Mouse (Mus musculus) gastrocnemius, adult 18-20 months (tissue): Measurements from ENCODE around the gene G430095P16Rik. TPM values are rescaled to one million over a fixed set of nuclear protein-coding genes. Genes with fewer than 3 reads are reported as not detected.

Source experiments
- DNase-seq: peaks from one replicate; pipeline ENCODE4 v3.0.0; 2021; ENCODE audit warnings: low spot score
- total RNA-seq, 2 experiments: library from RNA; stranded (reverse); gene quantifications; 2 replicates each; pipeline ENCODE4 v1.2.3; 2021

The G430095P16Rik gene
- total RNA-seq, 2 experiments from 2014 or later: 0.34 to 0.45 TPM

GRCm38 (mm10) chr8:84702963-84703465 is 19.8 kb upstream of the G430095P16Rik start:
- DNase-seq: no peak

GRCm38 (mm10) chr8:84703466-84704249 is 19.1 kb upstream of the G430095P16Rik start:
- no peak for DNase-seq

GRCm38 (mm10) chr8:84704356-84704755 is 18.5 kb upstream of the G430095P16Rik start:
- DNase-seq: peak; percentile 83

- DNase-seq: no peak
Measured at GRCm38 (mm10) chr8:84704867-84705831, 17.7 kb upstream of the G430095P16Rik start.

DNA sequence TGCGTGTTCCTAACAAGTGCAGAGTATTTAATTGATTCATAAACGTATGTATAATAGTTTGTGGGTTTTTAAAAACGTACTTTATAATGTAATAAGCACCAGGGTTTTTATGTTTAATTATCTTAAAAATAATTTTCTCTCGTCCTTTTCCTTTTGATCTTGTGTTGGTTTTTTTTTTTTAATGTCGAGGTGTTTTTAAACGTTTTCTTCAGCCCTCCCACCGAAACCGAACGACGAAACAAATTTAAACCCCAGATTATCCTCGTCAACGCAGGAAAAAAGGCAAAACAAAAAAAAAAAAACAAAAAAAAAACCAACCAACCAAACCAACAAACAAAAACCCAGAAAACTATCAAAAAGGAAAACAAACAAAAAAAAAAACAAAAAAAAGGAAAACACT is 16.8 kb upstream of the G430095P16Rik start:
- DNase-seq: no peak

GRCm38 (mm10) chr8:84706610-84707266 is 16.1 kb upstream of the G430095P16Rik start:
- no peak for DNase-seq

GRCm38 (mm10) chr8:84707267-84707883 is 15.4 kb upstream of the G430095P16Rik start:
- DNase-seq: peak; percentile 59

DNA sequence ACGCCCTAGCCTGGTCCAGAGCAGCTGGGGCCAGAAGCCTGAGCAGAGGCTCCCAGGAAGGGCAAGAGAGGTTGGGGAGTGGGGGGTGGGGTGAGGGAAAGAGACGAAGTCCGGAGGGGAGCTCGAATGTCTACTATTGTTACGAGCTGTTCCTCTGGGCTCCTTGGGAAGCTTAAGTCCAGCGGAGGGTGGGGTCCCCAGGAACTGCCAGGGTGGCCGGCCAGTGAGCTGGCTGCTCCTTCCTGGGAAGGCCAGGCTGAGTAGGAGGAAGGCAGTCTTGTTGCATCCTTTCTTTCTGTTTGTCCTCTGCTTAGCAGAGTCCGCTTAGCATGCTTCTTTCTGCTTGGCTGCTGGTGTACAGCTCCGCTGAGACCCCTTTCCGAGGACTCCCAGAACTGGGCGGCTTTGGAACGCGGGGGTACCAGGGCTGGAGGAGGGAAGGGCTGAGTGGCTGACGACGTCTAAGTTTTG is 14.7 kb upstream of the G430095P16Rik start:
- peak; percentile 59 for DNase-seq

DNA sequence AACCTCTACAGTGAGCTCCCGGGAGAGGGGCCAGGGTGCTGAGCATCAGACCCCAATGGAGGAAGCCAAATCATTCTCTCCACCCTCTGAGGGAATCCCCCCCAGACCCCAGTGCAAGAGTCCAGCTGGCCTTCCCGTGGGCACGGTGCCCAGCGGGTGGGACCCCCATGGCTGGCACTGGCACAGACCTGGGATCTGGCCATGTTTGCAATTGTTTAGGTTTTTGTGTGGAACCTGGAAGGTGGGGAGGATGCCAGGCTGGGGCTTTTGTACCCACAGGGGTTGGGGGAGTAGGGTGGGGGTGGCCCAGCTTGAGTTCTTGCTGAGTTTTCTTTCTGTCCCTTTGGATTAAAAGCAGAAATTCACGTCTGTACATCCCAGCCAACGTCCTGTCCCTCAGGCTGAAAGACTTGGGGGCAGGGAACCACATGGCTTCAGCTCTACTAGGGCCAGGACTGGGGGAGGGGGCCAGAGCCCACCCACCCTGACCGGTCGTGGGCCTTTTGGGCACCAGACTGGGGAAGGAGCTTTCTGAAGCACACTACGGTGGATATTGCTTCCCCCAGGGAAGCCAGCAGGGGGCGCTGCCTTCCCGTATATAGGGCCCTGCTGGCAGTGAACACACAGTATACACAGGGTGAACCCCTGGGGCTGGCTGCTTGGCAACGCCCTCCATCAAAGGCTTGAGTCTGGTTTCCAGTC is 13.9 kb upstream of the G430095P16Rik start:
- DNase-seq: peak; percentile 90

DNA sequence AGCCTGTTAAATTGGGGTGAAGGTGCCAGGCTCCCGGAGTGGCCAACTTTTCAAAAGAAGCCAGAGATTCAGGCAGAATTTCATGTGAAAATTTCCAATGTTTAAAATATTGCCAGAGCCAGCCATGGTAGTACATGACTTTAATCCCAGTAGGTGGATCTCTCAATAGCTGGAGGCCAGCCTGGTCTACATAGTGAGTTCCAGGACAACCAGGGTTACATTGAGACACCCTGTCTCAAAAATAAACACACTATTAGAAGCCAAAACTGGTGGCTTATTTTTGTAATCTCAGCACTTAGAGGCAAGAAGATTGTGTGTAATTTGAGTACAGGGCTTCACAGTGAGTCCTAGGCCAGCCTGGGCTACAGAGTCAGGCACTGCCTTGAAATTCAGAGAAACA is 12.9 kb upstream of the G430095P16Rik start:
- no peak for DNase-seq

DNA sequence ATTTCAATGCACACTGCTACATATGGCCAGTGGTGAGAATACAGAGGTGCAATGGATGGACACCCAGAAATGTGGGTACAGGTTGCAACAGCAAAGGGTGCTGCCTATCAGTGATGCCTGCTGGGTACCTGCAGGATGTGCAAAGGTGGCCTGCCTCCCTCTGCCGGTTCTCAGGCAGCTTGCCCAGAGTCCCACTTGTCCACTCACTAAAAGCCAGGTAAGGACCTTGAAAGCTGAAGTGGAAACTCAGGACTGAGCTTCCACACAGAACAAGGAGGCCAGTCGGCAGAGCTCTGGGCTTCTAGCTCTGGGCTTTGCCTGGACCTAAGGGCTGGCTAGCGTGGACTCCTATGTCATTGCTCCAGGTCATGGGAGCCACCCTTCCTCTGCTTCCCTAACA is 11.5 kb upstream of the G430095P16Rik start:
- no peak for DNase-seq

DNA sequence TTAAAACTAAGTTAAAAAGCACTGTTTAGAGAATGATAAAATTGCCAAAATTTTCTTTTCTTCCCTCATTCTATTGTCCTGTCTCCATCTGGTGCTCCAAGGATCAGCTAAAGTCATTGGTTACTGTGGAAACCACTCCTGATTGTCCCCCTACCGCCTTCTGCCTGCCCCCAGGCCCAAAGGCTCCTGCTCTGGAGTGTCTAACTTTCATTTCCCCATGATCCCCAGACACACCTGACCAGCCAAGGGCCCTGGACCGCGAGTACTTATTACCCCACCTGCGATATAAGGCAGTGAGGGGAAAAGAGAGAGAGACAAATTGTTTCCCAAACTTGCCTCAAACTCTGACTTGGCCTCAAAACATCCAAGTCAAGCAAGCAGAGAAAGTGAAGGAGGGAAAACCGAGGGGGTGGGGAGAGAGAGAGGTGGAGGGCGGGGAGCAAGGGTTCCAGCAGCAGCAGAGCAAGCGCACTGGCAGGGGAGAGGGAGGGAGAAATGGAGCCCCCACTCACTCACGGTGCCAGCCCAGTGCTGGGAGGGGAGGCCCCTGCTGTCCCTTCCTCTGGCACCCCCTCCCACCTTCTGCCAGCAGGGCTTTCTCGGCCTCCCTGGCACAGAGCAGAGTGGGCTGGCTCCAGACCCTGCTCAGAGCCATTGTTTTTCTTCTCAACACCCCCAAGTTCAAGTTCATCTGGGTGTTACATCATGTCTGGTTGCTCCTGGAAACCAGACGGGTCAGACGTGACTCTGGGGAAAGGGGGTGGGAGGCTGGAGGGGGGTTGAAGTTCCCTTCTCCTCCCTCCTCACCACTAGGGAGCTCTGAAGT is 10.7 kb upstream of the G430095P16Rik start:
- DNase-seq: peak; percentile 54

- no peak for DNase-seq
Measured at GRCm38 (mm10) chr8:84712759-84713120, 10.1 kb upstream of the G430095P16Rik start.

GRCm38 (mm10) chr8:84713381-84713780 is 9.4 kb upstream of the G430095P16Rik start:
- DNase-seq: no peak

- DNase-seq: no peak
Measured at GRCm38 (mm10) chr8:84714161-84714560, 8.6 kb upstream of the G430095P16Rik start.

DNA sequence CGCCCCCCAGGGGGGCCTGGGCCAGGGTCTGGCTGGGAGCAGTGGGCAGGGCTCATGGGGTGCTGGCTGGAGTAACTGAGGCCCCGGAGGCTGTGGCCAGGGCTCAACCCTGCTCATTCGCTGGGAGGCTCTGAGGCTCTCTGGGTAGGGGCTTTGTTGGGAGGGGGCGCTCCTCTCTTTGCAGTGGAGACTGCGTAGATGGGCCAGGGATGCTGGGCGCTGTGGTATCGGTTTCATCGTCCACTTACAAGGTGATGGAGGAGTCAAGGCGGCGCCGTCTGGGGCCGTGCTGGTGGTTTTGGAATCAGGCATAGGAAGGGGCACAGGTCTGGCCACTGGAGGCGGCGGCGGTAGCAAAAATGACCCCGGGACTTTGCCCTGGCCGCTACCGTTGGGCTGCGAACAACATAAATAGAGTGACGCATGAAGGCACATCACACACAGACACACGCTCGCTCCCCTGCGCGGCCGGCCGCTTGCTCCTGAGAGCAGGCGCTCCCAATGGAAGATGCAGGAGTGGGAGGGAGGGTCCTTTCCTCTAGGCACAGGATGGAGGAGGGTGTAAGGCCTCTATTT is 6.8 kb upstream of the G430095P16Rik start:
- no peak for DNase-seq

DNA sequence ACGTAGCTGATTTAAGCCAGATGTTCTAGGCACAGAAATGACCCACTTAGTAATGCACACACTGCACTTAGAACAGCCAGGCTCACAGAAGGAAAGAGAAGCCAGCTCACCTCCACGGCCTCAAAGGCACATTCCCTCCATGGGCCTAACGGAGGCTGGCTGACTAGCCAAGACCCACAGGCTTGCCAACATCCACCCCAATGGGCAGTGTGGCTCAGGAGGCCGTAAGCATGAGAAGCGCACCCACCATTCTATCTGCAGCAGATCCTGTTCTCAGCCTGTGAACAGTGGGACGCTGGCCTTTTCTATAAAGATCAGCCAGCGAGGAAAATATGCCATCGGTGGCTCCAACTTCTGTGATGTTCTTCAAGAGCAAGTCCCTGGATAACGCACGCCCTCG is 6.0 kb upstream of the G430095P16Rik start:
- DNase-seq: no peak

- DNase-seq: peak; percentile 84
Measured at GRCm38 (mm10) chr8:84718476-84718875, 4.3 kb upstream of the G430095P16Rik start.
